Mouse (Mus musculus) T-cell, adult 2 months (primary cell): ENCODE results near the gene Tcp11l1.

Experiments used
- DNase-seq: peaks from one replicate; pipeline ENCODE4 v3.0.0; 2022; ENCODE audit warnings: low spot score

Tcp11l1 gene

GRCm38 (mm10) chr2:104711585-104712485 is at the start of gene Tcp11l1:
Gene Tcp11l1 (minus strand): TSS chr2:104712169.
- DNase-seq = peak; percentile 22

- DNase-seq = no peak
Observed at GRCm38 (mm10) chr2:104750611-104751010, 38.6 kb upstream of the Tcp11l1 start.

- DNase-seq = no peak
Observed at GRCm38 (mm10) chr2:104748652-104749183, 36.7 kb upstream of the Tcp11l1 start.

GRCm38 (mm10) chr2:104746251-104746650 is 34.3 kb upstream of the Tcp11l1 start:
- DNase-seq = no peak

GRCm38 (mm10) chr2:104743971-104744370 is 32.0 kb upstream of the Tcp11l1 start:
- no peak for DNase-seq

GRCm38 (mm10) chr2:104743160-104743559 is 31.2 kb upstream of the Tcp11l1 start:
- DNase-seq = no peak

- DNase-seq = peak; percentile 70
Observed at GRCm38 (mm10) chr2:104742741-104743064, 30.7 kb upstream of the Tcp11l1 start, which contains the start of gene Depdc7. Gene Depdc7 (minus strand): TSS chr2:104742878.

- DNase-seq = no peak
Observed at GRCm38 (mm10) chr2:104741896-104742740, 30.1 kb upstream of the Tcp11l1 start.

- DNase-seq = no peak
Observed at GRCm38 (mm10) chr2:104741015-104741758, 29.2 kb upstream of the Tcp11l1 start.

GRCm38 (mm10) chr2:104740248-104740949 is 28.4 kb upstream of the Tcp11l1 start:
- no peak for DNase-seq

GRCm38 (mm10) chr2:104739691-104740090 is 27.7 kb upstream of the Tcp11l1 start:
- no peak for DNase-seq

GRCm38 (mm10) chr2:104736241-104736640 is 24.3 kb upstream of the Tcp11l1 start:
- no peak for DNase-seq

GRCm38 (mm10) chr2:104732562-104733256 is 20.7 kb upstream of the Tcp11l1 start:
- DNase-seq = no peak

- no peak for DNase-seq
Observed at GRCm38 (mm10) chr2:104732033-104732444, 20.1 kb upstream of the Tcp11l1 start.

GRCm38 (mm10) chr2:104727369-104727768 is 15.4 kb upstream of the Tcp11l1 start:
- no peak for DNase-seq

GRCm38 (mm10) chr2:104722021-104722420 is 10.1 kb upstream of the Tcp11l1 start:
- no peak for DNase-seq

GRCm38 (mm10) chr2:104717827-104718226 is 5.9 kb upstream of the Tcp11l1 start:
- DNase-seq = no peak

- DNase-seq = no peak
Observed at GRCm38 (mm10) chr2:104717231-104717735, 5.3 kb upstream of the Tcp11l1 start.

GRCm38 (mm10) chr2:104716279-104716678 is 4.3 kb upstream of the Tcp11l1 start, which contains the start of gene Pin1rt1:
Gene Pin1rt1 (minus strand): TSS chr2:104716379.
- no peak for DNase-seq

GRCm38 (mm10) chr2:104714254-104714691 is 2.3 kb upstream of the Tcp11l1 start:
- DNase-seq = no peak
